Mouse (Mus musculus) ES-E14 (cell line): ENCODE results near the gene Gm10190. TPM values are rescaled to one million over a fixed set of nuclear protein-coding genes. Genes with fewer than 3 reads are reported as not detected.

Experiments
- DNase-seq: peaks from one replicate; pipeline ENCODE4 v3.0.0-alpha.2; 2013; ENCODE audit warnings: low read depth, low spot score
- H3K27ac ChIP-seq: 2 replicates; pipeline ENCODE4 v1.5.1; 2012; ENCODE audit warnings: low read depth, mild to moderate bottlenecking, low read length, moderate library complexity, mixed read lengths; ENCODE audit not compliant: poor library complexity, insufficient read depth, severe bottlenecking
- H3K36me3 ChIP-seq: 2 replicates; pipeline ENCODE4 v1.6.1; 2012; ENCODE audit warnings: mild to moderate bottlenecking, low read length, moderate library complexity, mixed read lengths; ENCODE audit not compliant: control insufficient read depth, poor library complexity, insufficient read depth, severe bottlenecking
- H3K4me1 ChIP-seq, 2 experiments: fragments of 150-350 bp in 1 of 2; sonication (generic) in 1 of 2; 2 replicates each; pipeline ENCODE4 v1.6.1; 2012; ENCODE audit warnings: low read length in 2 of 2, mild to moderate bottlenecking in 1 of 2, mixed read lengths in 1 of 2; ENCODE audit not compliant: control insufficient read depth in 2 of 2, insufficient read depth in 2 of 2, poor library complexity in 1 of 2
- H3K4me3 ChIP-seq, 2 experiments: fragments of 150-350 bp in 1 of 2; sonication (generic) in 1 of 2; 2 replicates each; pipeline ENCODE4 v1.5.1; 2012; ENCODE audit warnings: low read length in 2 of 2, low read depth in 1 of 2, mild to moderate bottlenecking in 1 of 2, mixed read lengths in 1 of 2; ENCODE audit not compliant: insufficient read depth in 1 of 2, poor library complexity in 1 of 2, severe bottlenecking in 1 of 2
- H3K9ac ChIP-seq: 2 replicates; pipeline ENCODE4 v1.6.1; 2012; ENCODE audit warnings: low read depth, mild to moderate bottlenecking, low read length, mixed read lengths; ENCODE audit not compliant: poor library complexity, insufficient read depth, severe bottlenecking
- H3K9me3 ChIP-seq: fragments of 150-350 bp; sonication (generic); 2 replicates; pipeline ENCODE4 v1.6.1; 2012; ENCODE audit warnings: low read depth, mild to moderate bottlenecking, low read length; ENCODE audit not compliant: control insufficient read depth, insufficient read depth
- CHD2 ChIP-seq: IDR thresholded peaks from 2 replicates; pipeline ENCODE4 v1.6.1; 2014; ENCODE audit warnings: mild to moderate bottlenecking, low read depth, low read length, inconsistent platforms
- HCFC1 ChIP-seq: IDR thresholded peaks from 2 replicates; pipeline ENCODE4 v1.6.1; 2012; ENCODE audit warnings: low read length, inconsistent platforms, borderline replicate concordance; ENCODE audit not compliant: insufficient read depth
- MAFK ChIP-seq: IDR thresholded peaks from 2 replicates; pipeline ENCODE4 v1.6.1; 2014; ENCODE audit warnings: mild to moderate bottlenecking, low read depth, low read length, inconsistent platforms; ENCODE audit not compliant: insufficient read depth
- ZC3H11A ChIP-seq: IDR thresholded peaks from 2 replicates; pipeline ENCODE4 v1.6.1; 2012; ENCODE audit warnings: low read depth, mild to moderate bottlenecking, inconsistent platforms, low read length, borderline replicate concordance
- ZNF384 ChIP-seq: IDR thresholded peaks from 2 replicates; pipeline ENCODE4 v1.6.1; 2012; ENCODE audit warnings: low read depth, low read length, inconsistent platforms
- in situ Hi-C, 2 experiments: fragments of 600-800 bp; cut with MboI; formaldehyde crosslinking; loops; one replicate each; pipeline ENCODE4 v1.15.1; 2025; ENCODE audit warnings: low sequenced_read_pairs in 2 of 2, inconsistent platforms in 1 of 2; ENCODE audit not compliant: unreplicated experiment in 2 of 2
- total RNA-seq: library from RNA; depleted of rRNA; stranded (reverse); fragments of 300-350 nt; gene quantifications from 2 replicates; pipeline ENCODE4 v1.2.3, GENCODE M21; 2012

Gene Gm10190
- total RNA-seq, 1 experiment = not detected

- Histone ChIP-seq H3K4me3 (no peak overlapping the region), H3K9ac (no peak overlapping the region), H3K9me3 (no peaks in the 10 kb centered on the region), H3K27ac (no peak overlapping the region), H3K36me3 (no peaks in the 10 kb centered on the region), H3K4me1 (no peaks in the 10 kb centered on the region)
- no peak for DNase-seq
- TF ChIP-seq HCFC1 (no peak), MAFK (no peak), ZC3H11A (no peak), ZNF384 (no peak), CHD2 (no peak)
- in situ Hi-C loops = no loop called here
Measured at GRCm38 (mm10) chr17:80346591-80347125, 26.7 kb downstream of the Gm10190 start.

GRCm38 (mm10) chr17:80345277-80345676 is 28.1 kb downstream of the Gm10190 start:
- DNase-seq = peak; percentile 19
- TF ChIP-seq ZC3H11A (no peak), MAFK (no peak), ZNF384 (no peak), CHD2 (no peak), HCFC1 (no peak)
- Histone ChIP-seq H3K9ac (no peak overlapping the region), H3K4me3 (no peak overlapping the region), H3K27ac (no peak overlapping the region), H3K4me1 (no peaks in the 10 kb centered on the region), H3K36me3 (no peaks in the 10 kb centered on the region), H3K9me3 (no peaks in the 10 kb centered on the region)
- in situ Hi-C loops = no loop called here

GRCm38 (mm10) chr17:80332386-80332785 is 41.0 kb downstream of the Gm10190 start:
- in situ Hi-C loops = no loop called here
- no peak overlapping the region for H3K27ac ChIP-seq
- H3K4me1 ChIP-seq = no peaks in the 10 kb centered on the region
- H3K9ac ChIP-seq = no peak overlapping the region
- TF ChIP-seq HCFC1 (no peak), CHD2 (no peak), MAFK (no peak), ZC3H11A (no peak; the same call in 1 of the 2 replicates), ZNF384 (no peak)
- no peak overlapping the region for H3K4me3 ChIP-seq
- H3K9me3 ChIP-seq = no peaks in the 10 kb centered on the region
- no peaks in the 10 kb centered on the region for H3K36me3 ChIP-seq
- no peak for DNase-seq

- H3K9ac ChIP-seq = no peak overlapping the region
- in situ Hi-C loops = no loop called here
- no peak for TF ChIP-seq MAFK
- TF ChIP-seq ZNF384 = no peak
- no peak for TF ChIP-seq ZC3H11A
- no peak for TF ChIP-seq HCFC1
- TF ChIP-seq CHD2 = no peak
- H3K36me3 ChIP-seq = no peaks in the 10 kb centered on the region
- H3K9me3 ChIP-seq = no peaks in the 10 kb centered on the region
- no peak for DNase-seq
- H3K4me1 ChIP-seq = no peaks in the 10 kb centered on the region
- H3K27ac ChIP-seq = no peak overlapping the region
- H3K4me3 ChIP-seq = no peak overlapping the region
Measured at GRCm38 (mm10) chr17:80326431-80326830, 46.9 kb downstream of the Gm10190 start.
